Mouse (Mus musculus) E14TG2a.4 (cell line): ENCODE data around the gene Hephl1.
A peak's percentile ranks its signal among the peaks of the same experiment; 100 is the strongest.

ENCODE experiments used
- H3K27me3 ChIP-seq: 2 replicates; pipeline ENCODE4 v1.6.1; 2014; ENCODE audit warnings: low read length, control low read depth; ENCODE audit not compliant: insufficient read depth
- H3K36me3 ChIP-seq: 2 replicates; pipeline ENCODE4 v1.6.1; 2014; ENCODE audit warnings: low read length, control low read depth; ENCODE audit not compliant: insufficient read depth
- H3K4me1 ChIP-seq: replicated peaks from 2 replicates; pipeline ENCODE4 v1.6.1; 2014; ENCODE audit warnings: low read depth, low read length, control low read depth
- H3K4me3 ChIP-seq: replicated peaks from 2 replicates; pipeline ENCODE4 v1.5.1; 2014; ENCODE audit warnings: mild to moderate bottlenecking, low read length
- H3K9me3 ChIP-seq: 2 replicates; pipeline ENCODE4 v1.6.1; 2014; ENCODE audit warnings: low read length, control low read depth
- CTCF ChIP-seq: conservative IDR thresholded peaks from 2 replicates; pipeline ENCODE4 v1.5.1; 2014; ENCODE audit warnings: low read length
- NANOG ChIP-seq: IDR thresholded peaks from 2 replicates; pipeline ENCODE4 v1.6.1; 2014; ENCODE audit warnings: borderline replicate concordance, low read length, mixed read lengths
- POU5F1 ChIP-seq: IDR thresholded peaks from 2 replicates; pipeline ENCODE4 v1.6.1; 2014; ENCODE audit warnings: low read length, borderline replicate concordance

Gene Hephl1

DNA sequence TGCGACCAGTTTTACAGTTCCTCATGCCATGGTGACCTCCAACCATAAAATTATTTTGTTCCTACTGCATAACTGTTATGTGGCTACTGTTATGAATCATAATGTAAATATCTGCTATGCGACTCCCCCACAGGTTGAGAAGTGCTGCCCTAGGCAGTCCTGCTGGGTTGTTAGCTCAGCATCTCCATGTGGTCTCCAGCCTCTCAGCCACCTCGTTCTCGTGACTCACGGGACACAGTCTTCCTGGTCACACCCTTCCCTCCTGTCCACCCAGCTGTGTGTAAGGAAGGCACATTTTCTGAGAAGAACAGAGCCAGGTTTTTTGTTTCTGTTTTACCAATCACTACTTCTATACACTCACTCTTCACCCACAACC is 93.2 kb downstream of the Hephl1 start:
- Histone ChIP-seq H3K4me3 (no peak overlapping the region), H3K4me1 (peaks cover 49% of the 10 kb centered on the region), H3K36me3 (peaks cover 7% of the 10 kb centered on the region), H3K9me3 (no peaks in the 10 kb centered on the region; the same call in 1 of the 2 replicates), H3K27me3 (no peaks in the 10 kb centered on the region)
- TF ChIP-seq CTCF (no peak), POU5F1 (no peak), NANOG (no peak)

DNA sequence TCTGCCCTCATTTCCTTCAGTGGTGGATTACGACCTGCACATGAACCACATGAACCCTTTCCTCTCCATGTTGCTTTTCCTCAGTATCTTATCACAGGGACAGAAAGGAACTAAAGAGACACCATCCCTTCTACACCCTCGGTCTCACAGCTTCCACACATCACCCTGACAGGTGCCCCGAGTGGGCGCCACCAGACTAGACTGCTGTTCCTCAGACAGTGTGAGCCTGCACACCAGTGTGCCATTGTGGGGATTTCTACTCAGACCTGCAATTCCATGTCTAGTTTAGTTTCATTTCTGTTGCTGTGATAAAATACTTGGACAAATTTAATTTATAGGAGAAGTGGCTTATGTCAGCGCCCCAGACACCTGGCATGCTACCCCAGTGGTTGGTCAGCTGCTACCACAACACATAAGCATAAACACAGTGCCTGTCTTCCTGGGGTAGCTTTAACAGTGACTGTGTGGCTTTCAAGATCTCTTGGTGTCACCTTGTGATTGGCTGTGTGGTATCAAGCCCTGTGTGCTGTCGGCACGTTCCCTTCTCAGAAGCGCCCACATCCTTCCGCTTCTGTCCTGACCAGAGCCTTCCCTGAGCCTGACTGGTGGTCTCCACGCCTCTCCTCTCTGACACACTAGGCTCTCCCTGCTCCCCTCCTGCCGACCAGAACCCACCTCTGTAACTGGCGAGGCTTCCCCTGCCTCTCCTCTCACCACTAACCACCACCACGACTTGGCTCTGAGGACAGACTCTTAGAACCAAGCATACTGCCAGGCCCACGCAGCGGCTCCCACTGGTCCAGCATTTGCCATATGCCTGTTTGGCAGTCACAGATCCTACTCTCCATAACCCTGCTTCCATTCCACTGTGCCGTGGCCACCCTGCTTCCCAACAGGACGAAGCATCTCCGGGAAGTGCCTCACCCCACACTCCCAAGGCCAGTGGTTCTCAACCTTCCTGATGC is 93.8 kb downstream of the Hephl1 start:
- TF ChIP-seq POU5F1: no peak
- no peak for TF ChIP-seq NANOG
- no peak for TF ChIP-seq CTCF
- peaks cover 7% of the 10 kb centered on the region for H3K36me3 ChIP-seq

DNA sequence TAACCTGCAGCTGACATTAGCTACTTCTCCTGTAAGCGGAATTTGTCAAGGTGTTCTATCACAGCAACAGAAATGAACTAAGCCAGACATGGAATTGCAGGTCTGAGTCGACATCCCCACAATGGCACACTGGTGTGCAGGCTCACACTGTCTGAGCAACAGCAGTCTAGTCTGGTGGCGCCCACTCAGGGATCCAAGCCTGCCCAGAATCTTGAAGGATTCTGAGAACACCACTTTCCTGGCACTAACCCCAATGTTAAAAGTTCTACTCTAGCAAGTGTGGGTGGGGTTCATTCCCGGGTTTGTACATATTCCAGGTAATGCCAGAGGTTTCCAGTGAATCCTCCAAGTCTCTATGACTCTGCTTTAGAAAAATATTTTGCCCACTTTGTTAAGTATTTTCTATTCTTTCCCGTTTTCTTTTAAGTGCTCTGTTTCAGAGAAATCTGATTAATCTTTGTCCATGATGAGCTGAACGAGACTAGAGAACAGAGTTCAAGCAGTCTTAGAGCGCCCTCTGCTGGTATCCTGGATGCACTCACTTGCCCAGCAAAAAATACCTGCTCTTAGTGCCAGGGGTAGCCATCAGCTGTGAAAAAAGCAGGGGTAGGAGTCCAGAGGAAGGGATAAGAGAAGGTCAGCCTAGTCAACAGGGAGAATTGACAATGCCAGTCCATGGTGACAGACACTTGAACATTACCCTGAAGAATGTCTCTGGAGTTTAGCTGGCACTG is 96.5 kb downstream of the Hephl1 start:
- TF ChIP-seq CTCF (peak; percentile 92), NANOG (no peak), POU5F1 (no peak)
- Histone ChIP-seq H3K9me3 (no peaks in the 10 kb centered on the region; the same call in 1 of the 2 replicates), H3K27me3 (no peaks in the 10 kb centered on the region), H3K4me3 (no peak overlapping the region), H3K4me1 (peaks cover 15% of the 10 kb centered on the region), H3K36me3 (peaks cover 4% of the 10 kb centered on the region; the same call in 1 of the 2 replicates)

More for the DNA sequence above, 93.8 kb downstream of the Hephl1 start:
- Histone ChIP-seq H3K4me3 (no peak overlapping the region), H3K27me3 (no peaks in the 10 kb centered on the region), H3K9me3 (no peaks in the 10 kb centered on the region; the same call in 1 of the 2 replicates), H3K4me1 (peaks cover 42% of the 10 kb centered on the region)

DNA sequence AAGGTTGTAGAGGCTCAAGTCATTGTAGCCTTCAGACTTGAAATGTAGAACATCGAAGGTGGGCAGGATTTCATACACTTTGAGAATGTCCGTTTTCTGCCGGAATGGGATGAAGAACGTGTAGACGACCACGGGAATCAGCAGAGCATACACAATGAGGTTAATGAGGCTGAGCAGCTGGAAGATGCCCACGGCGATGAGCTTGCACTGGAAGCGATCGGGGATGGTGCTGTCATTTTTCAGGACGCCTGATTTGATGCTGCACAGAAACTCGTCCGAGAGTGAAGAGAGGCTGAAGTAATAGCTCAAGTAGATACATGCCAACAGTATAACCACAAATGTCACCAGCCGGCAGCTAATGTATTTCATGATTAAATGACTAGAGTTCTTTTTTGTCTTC is 104.3 kb downstream of the Hephl1 start:
- TF ChIP-seq CTCF (no peak), POU5F1 (no peak)

DNA sequence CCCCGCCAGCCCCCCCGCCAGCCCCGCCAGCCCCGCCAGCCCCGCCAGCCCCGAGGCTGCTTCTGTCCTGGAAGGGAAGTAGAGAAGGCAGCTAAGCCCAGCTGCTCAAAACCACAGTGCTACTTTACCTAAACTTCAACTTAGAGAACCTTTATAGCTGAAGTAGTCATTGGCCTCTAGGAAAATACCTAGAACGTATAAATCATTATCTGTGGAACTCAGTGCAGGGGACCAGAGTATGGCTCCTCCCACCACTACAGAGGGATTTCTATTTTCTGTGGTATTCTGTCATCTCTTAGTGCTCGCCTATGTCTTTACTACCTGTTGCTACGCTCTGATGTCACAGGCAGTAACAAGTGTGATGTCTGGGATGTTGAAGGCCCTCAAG is 107.6 kb downstream of the Hephl1 start:
- Histone ChIP-seq H3K36me3 (peaks cover 22% of the 10 kb centered on the region), H3K27me3 (no peaks in the 10 kb centered on the region), H3K4me3 (no peak overlapping the region), H3K9me3 (no peaks in the 10 kb centered on the region), H3K4me1 (peaks cover 14% of the 10 kb centered on the region)
- TF ChIP-seq POU5F1 (no peak), CTCF (no peak), NANOG (no peak)

More for the DNA sequence above, 104.3 kb downstream of the Hephl1 start:
- no peaks in the 10 kb centered on the region for H3K27me3 ChIP-seq
- H3K9me3 ChIP-seq: no peaks in the 10 kb centered on the region
- H3K4me1 ChIP-seq: peaks cover 20% of the 10 kb centered on the region
- peaks cover 22% of the 10 kb centered on the region for H3K36me3 ChIP-seq
- no peak overlapping the region for H3K4me3 ChIP-seq

DNA sequence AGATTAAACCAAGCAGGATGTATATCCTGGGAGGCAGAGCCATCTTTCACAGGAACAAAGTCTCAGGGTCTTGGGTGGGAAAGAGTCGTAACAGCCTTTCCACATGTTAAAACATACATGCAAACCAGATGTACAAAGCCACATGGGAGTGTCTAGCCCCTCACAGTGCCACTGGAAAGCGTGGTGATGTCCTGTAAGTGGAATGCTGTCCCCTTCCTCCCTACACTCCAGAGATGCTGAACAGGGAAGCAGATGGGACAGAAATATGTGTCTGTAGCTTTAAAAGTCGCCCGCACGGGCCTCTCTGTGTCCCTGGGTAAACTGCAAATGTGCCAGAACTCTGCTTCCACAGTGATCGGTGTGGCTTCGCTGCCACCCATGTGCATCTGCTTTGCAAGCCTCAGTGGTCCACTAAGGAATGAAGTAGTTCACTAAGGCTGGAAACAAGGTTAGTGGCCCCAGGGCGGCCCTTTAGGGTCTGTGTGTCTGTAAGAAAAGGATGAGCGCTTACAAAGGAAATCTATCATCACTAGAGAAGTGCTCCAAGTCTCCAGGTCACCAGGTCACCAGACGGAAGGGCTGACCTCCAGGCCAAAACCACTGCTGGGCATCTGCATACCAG is 108.1 kb downstream of the Hephl1 start:
- no peak for TF ChIP-seq CTCF
- no peak for TF ChIP-seq POU5F1
- TF ChIP-seq NANOG: no peak
- Histone ChIP-seq H3K36me3 (peaks cover 22% of the 10 kb centered on the region), H3K9me3 (no peaks in the 10 kb centered on the region), H3K27me3 (no peaks in the 10 kb centered on the region), H3K4me3 (no peak overlapping the region; the same call in 1 of the 2 replicates), H3K4me1 (peaks cover 14% of the 10 kb centered on the region)

DNA sequence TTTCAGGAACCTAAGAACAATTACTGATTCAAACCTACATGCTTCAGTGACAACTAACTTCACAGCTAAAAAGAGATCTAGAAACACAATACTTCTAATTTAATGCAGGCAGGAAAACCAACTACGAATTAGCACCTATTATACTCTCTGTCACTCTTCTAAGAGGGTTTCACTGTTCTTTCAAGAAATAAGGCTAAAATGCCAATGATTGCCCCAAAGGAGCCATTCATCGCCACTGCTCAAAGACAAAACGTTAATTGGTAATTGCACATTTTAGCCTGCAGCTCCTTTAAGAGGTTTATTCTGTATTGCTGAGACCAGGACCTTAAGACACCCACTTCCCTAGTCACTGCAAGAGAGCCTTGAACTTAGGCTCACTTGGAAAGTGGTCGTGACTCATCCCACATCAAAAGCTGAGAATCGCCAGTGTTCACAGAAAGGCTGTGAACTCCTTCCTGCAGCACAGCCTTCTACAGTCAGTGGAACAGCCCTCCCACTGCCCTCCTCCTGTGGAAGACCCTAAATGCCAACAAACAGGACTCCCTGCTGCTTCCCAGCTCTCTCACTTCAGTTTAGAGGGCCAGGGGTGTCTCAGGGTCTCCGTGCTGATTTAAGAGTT is 108.8 kb downstream of the Hephl1 start:
- no peak overlapping the region for H3K4me3 ChIP-seq

More for the DNA sequence above, 108.8 kb downstream of the Hephl1 start:
- TF ChIP-seq NANOG (no peak), POU5F1 (no peak), CTCF (no peak)
- Histone ChIP-seq H3K27me3 (no peaks in the 10 kb centered on the region), H3K4me1 (peaks cover 14% of the 10 kb centered on the region), H3K36me3 (peaks cover 22% of the 10 kb centered on the region), H3K9me3 (no peaks in the 10 kb centered on the region)
